Mouse (Mus musculus) G1E-ER4 (cell line): ENCODE results near the gene Ribc2. TPM values are rescaled to one million over a fixed set of nuclear protein-coding genes. Genes with fewer than 3 reads are reported as not detected.

ENCODE experiments used
- GATA1 ChIP-seq: IDR thresholded peaks from one replicate; pipeline ENCODE4 v1.8.0; 2012; ENCODE audit warnings: low read length, inconsistent platforms
- polyA plus RNA-seq: library from polyadenylated mRNA; stranded (reverse); fragments of >175 nt; gene quantifications from 2 replicates; pipeline ENCODE4 v1.2.3, GENCODE M21; 2012

The Ribc2 gene
- polyA plus RNA-seq, 1 experiment = not detected

DNA sequence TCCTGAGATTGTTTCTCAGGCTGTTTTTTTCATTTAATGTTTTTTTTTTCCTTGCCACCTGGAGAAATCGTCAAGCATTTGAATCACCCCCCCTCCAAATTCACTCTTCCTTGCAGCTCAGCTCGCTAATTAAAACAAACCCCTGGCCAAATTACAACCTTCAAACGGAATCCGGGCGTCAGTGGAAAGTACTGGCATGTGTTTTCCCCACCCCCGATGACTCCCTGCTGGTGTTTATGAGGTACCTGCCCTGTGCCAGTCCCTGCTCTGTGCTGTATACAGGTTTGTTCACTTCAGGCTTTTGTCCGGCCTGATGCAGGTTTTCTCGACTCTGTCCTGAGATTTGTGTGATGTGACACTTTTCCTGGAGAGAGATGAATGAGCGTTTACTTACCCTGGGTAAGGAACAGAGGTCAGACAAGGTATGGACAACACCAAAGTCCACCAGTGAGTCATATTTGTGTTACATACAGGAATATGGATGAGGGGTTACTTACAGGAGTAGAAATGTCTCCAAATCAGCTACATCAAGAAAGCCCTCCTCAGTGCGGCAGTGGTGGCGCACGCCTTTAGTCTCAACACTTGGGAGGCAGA lies 35.3 kb downstream of the Ribc2 start:
- TF ChIP-seq GATA1 = no peak

DNA sequence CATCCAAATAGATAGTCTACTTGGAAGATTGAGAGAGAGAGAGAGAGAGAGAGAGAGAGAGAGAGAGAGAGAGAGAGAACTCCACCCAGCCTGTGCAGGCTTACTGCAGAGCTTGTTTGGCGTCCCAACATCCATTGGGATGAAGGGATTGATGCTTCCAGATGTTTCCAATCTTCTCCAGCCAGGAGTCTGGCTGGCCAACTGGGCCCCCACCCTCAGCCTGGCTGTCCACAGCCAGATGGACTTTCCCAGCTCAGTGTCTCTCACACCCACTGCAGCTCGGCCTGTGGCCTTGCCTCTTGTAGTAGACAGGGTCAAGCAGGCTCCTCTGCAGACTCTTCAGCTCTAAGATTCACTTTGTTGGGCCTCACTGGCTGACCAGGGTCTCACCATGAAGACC lies 40.2 kb downstream of the Ribc2 start:
- no peak for TF ChIP-seq GATA1

DNA sequence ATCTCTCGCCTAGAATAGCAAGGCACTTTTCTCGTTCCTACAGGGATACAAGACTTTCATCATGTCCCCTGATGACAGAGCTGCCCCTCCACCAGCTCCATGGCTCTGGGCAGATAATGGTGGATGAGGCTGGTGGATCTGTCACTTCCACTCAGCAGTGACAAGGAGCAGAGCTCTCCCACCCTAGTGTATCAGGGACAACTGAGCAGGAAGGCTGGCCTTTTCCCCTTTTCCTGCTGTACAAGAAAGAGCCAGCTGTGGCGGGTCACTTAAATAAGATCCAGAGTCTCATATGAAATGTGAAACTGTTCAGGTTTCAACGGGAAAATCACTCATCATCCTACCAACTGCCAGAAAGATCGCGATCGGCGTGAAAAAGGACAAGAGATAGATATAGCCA lies 41.5 kb downstream of the Ribc2 start:
- TF ChIP-seq GATA1 = no peak

DNA sequence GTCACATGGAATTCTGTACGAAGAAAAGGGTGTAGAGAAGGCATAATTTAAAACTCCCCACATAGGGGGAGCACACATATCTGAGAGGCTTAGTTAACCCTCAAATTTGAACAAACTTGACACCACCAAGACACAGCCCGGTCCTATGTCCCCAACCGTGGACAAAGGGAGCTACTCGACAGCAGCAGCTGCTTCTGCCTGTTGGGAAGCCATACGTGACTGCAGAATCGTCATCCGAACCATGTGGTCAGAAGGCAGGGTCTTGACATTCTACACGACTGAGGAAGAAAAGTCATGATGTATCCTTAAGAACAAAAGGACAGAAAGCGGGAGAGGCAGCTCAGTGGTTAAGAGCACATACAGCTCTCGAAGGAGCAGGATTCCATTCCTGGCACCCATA lies 42.2 kb downstream of the Ribc2 start:
- TF ChIP-seq GATA1 = no peak

GRCm38 (mm10) chr15:85177576-85177975 lies 45.7 kb downstream of the Ribc2 start:
- no peak for TF ChIP-seq GATA1

- no peak for TF ChIP-seq GATA1
Measured at GRCm38 (mm10) chr15:85178172-85178571, 46.3 kb downstream of the Ribc2 start.

- TF ChIP-seq GATA1 = no peak
Measured at GRCm38 (mm10) chr15:85179528-85180180, 47.8 kb downstream of the Ribc2 start.

DNA sequence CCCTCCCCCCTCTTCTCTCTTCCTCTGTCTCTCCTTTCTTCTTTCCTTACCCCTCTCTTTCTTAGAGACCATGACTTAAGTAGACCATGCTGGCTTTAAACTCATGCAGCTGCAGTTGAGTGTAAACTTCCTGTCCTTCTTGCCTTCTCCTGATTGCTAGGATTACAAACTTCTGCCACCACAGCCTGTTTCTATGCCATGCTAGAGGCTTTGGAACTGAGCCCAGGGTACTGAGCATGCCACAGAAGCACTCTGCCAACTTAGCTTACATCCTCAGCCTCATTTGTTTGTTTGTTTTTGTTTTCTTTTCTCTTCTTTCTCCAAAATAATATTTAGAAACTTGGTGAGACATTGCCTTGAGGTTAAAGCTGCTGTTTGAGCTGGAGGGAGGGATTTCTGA lies 48.5 kb downstream of the Ribc2 start:
- no peak for TF ChIP-seq GATA1

DNA sequence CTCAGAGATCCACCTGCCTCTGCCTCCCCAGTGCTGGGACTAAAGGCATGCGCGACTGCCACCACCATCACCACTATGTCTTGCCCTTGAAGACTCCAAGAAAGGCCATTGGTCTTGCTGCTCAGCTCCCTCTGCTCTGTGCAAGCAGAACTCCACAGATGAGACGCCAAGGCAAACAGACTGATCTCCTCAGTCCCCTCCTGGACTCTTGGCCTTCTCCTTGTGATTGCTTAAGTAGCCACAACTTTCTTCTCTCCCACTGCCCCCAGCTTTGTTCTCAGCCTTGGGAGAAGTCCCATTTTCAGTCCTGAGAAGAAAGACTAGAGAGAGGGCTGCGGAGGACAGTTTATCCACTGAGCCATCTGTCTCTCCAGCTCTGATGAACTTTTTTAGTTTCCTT lies 50.2 kb downstream of the Ribc2 start:
- TF ChIP-seq GATA1 = no peak

DNA sequence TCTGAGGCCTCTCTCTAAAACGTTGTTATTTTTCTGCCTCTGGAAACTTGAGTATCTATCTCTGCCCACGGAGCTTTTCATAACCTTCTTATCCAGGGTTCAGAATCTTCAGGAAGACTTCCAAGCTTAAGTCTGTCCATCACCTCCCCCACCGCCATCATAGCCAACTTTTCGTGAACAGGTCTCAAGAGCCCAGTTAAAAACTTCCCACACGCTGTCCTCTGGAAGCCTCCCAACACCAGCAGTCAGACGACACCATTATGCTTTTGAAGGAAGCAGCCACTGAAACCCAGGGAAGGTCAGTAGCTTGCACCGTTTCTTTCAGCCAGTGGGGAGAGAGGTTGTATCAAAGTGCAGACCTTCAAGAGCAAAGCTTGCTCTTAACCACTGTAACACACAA lies 55.0 kb downstream of the Ribc2 start:
- TF ChIP-seq GATA1 = no peak

DNA sequence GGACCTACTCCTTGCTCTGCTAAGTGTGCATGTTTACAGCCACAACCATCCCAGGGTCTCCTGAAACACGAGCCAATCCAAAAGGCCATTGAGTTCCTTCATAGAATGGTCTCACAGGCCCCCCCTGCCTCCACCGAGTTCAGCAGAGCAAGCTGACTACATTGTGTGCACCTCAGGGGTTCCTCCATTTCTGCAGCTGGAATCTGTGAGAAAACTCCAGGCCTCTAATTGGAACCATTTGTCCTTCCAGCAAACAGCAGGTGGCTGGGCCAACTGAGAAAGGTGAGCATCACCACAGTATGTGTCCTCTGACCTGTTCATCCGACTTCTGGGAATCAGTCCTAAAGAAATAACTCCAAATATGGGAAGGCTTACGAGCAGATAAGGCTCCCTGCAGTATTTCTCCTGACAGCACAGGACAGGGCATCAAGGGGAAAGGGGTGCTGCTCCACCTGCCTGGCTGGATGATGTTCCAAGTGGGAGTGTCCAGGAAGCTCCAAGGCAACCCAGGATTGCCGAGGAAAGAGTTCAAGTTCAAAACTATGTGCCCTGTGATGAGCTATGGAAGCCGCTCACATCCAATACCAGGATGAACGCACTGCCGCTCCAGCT lies 56.4 kb downstream of the Ribc2 start:
- TF ChIP-seq GATA1 = no peak

Other genes with a start within 250 kb of the Ribc2 start
- gene Gm29666, start 212.0 kb upstream of the Ribc2 start, polyA plus RNA-seq = 0.09 and 0.10 TPM in 2 replicates
- 14.1 and 18.3 TPM in 2 replicates for gene Nup50, start 208.7 kb upstream of the Ribc2 start, polyA plus RNA-seq
- 41.6 and 43.5 TPM in 2 replicates for gene 5031439G07Rik, start 143.5 kb upstream of the Ribc2 start, polyA plus RNA-seq
- gene Upk3a, start 114.9 kb upstream of the Ribc2 start, polyA plus RNA-seq = not detected in 2 replicates
- 4.6 and 4.8 TPM in 2 replicates for gene Fam118a, start 103.1 kb upstream of the Ribc2 start, polyA plus RNA-seq
- gene Smc1b, start 114 bp upstream of the Ribc2 start, polyA plus RNA-seq = not detected in 2 replicates
- not detected in 2 replicates for gene Fbln1, start 73.9 kb downstream of the Ribc2 start, polyA plus RNA-seq
- 94.2 and 108 TPM in 2 replicates for gene Atxn10, start 204.2 kb downstream of the Ribc2 start, polyA plus RNA-seq